Mouse (Mus musculus) liver, postnatal 0 days (tissue): Measurements from ENCODE around the gene Vash2.

Experiments
- CTCF ChIP-seq: sonication (generic); IDR thresholded peaks from 2 replicates; pipeline ENCODE4 v1.5.1; 2016; ENCODE audit warnings: antibody characterized with exemption, low read depth
- EP300 ChIP-seq: IDR thresholded peaks from 2 replicates; pipeline ENCODE4 v1.6.1; 2016; ENCODE audit warnings: antibody characterized with exemption, low read depth, mild to moderate bottlenecking

DNA sequence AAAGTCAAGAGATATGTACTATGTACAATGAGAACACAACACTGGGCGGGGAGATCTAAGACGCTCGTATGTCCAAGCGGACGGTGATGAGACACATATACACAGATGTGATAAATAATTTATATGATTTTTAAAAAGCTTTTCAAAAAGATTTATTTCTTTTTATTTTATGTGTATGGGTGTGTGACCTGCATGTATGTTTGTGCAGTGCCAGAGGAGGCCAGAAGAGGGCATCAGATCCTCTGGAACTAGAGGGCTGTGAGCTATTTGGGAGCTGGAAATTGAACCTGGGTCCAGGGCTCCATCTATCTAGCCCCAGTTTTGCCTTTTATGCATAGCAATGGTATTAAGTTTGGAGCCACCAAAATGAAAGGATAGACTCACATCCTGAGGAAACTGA is 29.6 kb upstream of the Vash2 start:
- TF ChIP-seq CTCF: peak; percentile 44
- TF ChIP-seq EP300: no peak
